Mouse (Mus musculus): ENCODE measurements around the gene Topors.
"Not testable (repeated sequence)": the region's sequence is repeated elsewhere in the genome, so short reads cannot be mapped to it uniquely, and the experiment has no call there.

Topors gene

DNA sequence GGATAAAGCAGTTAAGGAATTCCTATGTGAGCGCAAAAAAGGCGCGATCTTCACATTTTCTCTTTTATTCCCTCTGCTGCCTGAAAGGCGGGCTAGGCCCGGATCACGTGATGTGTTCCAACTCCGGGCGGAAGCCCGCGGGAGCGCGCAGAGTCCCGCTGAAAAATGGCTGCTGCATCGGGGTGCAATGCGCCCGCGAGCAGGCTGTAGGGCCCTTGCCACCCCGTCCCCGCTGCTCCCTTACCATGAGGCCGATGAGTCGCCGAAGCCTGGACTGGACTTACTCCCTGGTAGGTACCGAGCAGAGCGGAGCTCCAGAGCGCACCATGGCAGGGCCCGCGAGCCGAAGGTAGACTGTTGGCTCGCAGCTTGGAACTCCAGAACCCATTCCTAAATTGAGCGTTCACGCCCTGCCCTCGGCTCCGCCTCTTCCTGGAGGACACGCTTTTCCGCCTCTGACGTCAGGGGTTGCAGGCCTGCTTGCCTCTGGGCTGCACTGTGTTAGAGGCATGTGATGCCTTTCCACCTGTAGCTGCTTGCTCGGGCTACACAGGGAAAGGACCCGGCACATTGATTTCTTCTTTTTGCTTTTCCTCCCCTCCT, at the start of gene Topors, which contains the start of gene Smim27:
Gene Topors (minus strand): TSS at position 421 of the 603 bp plus-strand sequence.
Gene Smim27 (plus strand): TSS at position 150 of the 603 bp plus-strand sequence.
- DNase-seq: peak; percentile 96 to 98

GRCm38 (mm10) chr4:40317404-40317803, 47.8 kb upstream of the Topors start:
- no peak for DNase-seq

- DNase-seq: no peak
These were observed 43.4 kb upstream of the Topors start for GRCm38 (mm10) chr4:40313026-40313425.

- DNase-seq: no peak
These were observed 42.6 kb upstream of the Topors start for GRCm38 (mm10) chr4:40312213-40312612.

DNA sequence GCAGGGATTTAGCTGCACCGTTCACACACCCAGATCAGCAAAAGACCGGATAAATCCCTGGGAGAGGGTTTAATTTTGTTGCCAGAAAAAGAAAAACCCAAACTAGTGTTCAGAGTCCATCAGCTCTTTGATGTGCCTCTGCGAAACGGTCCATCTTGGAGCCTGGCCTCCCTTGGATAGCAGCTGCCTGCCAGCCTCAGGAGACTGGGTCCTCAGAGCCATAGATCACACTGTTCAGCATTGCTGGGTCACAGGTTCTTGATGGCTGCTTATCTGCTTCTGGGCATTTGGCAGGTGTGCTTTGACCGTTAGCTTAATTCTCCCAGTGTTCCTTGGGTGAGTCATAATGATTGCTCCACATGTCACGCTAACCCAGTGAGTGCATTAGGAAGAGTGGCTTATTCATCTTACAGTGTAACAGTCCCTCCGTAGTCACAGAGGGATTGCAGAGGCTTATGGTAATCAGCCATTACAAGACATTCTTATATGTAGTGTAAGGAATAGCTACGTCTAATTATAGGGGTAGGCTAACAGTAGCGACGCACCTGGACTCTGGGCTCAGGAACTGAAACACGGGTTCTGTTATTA, 41.2 kb upstream of the Topors start:
- DNase-seq: no peak

DNA sequence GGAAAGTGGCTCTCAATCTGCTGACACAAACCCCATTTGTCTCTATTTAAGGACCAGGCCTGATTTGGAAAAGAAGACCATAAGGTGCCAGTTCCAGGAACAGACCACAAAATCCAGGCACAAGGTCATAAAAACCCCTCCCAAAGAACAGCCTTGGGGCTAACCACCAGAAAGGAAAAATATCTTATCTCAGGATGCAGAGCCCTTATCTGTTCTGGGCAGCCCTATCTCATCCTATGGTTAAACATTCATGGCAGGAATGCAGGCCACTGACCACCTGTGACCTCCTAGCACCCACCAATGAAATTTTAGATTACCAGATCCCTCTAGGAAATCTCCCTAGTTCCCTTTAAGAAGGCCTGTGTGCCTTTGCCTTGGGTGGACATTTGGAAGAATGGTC, 40.0 kb upstream of the Topors start:
- DNase-seq: no peak

- DNase-seq: no peak
These were observed 32.9 kb upstream of the Topors start for GRCm38 (mm10) chr4:40302445-40303125.

- peak; percentile 66 to 71 for DNase-seq
These were observed 31.6 kb upstream of the Topors start for GRCm38 (mm10) chr4:40301076-40301789.

- no peak for DNase-seq
These were observed 29.5 kb upstream of the Topors start for GRCm38 (mm10) chr4:40299169-40299568.

GRCm38 (mm10) chr4:40291511-40291910, 21.9 kb upstream of the Topors start:
- DNase-seq: not testable (repeated sequence)

DNA sequence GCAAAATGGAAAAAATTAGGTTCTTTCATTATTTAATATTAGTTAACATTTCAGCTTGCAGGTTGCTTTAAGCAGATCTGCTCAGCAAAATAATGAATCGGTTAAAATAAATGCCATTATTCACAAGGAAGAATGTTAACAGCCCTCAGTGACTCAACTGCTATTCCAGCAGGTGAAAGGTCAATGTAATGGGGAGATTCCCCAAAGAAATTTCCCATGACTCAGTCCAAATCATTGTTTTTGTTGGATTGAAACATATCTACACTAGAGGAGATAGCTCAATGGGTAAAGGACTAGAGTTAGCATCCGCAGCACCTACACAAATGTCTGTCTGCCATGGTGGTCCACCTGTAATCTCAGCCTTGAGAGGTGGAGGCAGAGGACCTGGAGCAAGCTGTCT, 19.4 kb upstream of the Topors start:
- DNase-seq: no peak

GRCm38 (mm10) chr4:40287415-40287814, 17.8 kb upstream of the Topors start:
- no peak for DNase-seq

GRCm38 (mm10) chr4:40285582-40285981, 15.9 kb upstream of the Topors start:
- DNase-seq: peak; percentile 68 to 92

DNA sequence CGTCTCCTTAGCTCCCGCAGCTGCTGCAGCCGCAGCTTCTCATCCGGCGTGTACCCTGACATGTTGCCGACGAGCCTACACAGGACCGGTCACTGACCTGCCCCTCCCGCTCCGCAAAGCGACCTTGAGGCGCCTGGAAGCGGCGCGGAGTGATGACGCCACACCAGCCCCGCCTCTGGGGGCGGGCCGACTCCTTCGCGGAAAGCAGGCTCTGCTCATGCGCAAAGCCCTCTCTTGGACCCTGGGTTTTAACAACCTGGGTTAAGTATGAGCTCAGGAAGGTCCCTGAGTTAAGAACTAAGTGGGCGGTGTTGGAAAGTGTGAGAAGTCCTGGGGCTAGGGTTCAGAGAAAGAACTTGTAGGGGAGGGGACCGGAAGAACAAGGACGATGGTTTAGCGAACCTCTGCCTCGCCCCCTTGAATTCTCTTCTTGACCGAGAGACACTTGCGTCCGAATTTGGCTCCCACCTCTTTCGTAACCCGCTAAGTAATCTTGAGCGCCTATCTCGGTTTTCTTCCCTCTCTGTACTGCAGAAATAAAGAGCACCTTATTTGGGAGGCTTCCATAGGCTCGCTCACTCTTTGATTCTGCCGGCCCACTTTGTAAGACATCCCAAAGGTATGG, 9.7 kb upstream of the Topors start, which contains the start of gene Ndufb6:
Gene Ndufb6 (minus strand): TSS at position 146 of the 625 bp plus-strand sequence.
- peak; percentile 96 to 97 for DNase-seq

GRCm38 (mm10) chr4:40278880-40279275, 9.2 kb upstream of the Topors start:
- DNase-seq: peak in 1 of 2 experiments; percentile 56

DNA sequence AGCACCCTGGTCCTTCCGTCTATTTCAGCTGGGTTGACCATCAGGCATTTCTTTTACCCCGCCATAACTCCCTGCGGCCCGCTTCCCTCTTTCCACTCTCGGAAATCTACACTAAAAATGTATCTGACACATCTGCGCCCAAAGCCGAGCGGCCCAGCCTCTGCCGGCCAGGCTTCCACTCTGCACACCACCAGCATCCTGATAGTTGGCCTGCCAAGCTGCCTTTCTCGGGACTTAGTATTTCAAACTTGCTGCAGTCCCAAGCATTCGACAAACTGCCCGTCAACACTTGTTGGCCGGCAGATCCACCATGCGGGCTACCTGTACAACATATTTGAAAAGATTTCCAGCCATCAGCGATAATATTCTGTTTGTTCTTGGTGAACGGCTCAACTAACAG, 815 bp downstream of the Topors start:
- peak in 1 of 2 experiments; percentile 45 for DNase-seq

GRCm38 (mm10) chr4:40268204-40268813, 1.3 kb downstream of the Topors start:
- peak; percentile 92 to 97 for DNase-seq

DNA sequence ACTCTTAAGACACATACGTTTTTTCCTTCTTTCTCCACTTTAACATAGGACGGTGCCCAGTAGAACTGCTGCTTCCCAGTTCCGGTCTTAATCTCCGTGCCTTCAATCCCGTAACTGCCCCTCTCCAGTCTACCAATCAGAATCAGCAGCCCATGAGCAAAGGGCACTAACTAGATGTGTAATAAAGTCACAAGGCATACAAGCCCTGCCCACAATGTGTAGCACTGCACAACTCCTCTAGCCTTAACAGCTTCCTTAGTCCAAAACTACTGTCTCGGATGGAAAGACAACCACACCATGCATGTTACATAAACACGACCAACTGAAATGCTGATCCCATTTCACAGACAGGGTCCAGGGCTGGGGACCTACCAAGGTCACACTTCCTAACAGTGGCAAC, 2.0 kb downstream of the Topors start:
- DNase-seq: peak; percentile 52 to 77

DNA sequence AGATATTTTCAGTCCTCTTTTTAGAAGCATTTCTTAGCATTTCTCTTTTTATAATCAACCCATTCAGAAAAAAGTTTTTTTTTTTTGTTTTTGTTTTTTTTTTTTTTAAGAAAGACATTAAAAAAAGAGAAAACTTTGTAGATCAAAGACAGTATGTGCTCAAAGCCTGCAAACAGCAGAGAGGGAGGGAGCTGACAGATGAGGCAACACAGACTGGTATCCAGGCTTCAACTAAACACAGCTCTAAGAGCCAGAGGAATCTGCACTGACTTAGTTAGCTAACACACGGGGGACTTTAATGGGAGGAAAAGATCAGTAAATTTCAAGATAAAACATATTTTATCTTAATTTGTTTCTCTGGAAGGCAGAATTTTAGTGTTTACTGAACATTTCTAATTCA, 5.3 kb downstream of the Topors start:
- no peak for DNase-seq

GRCm38 (mm10) chr4:40254385-40255103, 15.1 kb downstream of the Topors start:
- no peak for DNase-seq

DNA sequence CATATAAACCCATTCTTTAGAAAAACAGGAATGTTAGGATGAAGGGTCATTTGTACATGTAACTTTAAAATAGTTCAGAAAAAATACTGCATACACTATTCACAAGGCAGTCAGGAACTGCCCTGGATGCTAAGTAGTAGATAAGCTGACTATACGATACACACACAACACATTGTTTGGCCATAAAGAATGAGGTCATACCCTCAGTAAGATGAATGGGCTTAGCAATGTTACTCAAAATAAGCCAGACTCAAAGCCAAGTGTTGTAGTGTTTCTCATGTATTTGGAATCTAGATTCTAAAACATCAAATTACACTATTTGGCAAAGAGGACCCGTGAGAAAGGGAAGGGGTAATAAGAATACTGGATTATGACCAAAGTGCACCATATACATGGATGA, 15.9 kb downstream of the Topors start:
- DNase-seq: no peak

- no peak for DNase-seq
These were observed 18.7 kb downstream of the Topors start for GRCm38 (mm10) chr4:40250984-40251383.

Data from kidney, postnatal 25 days (tissue).